Mouse (Mus musculus): ENCODE measurements at regions not wholly inside any gene's neighbourhood (a gene's known extent, or its start where the extent isn't known, plus 50 kb on each side); places are given as distances from the start of the nearest gene placed in this dataset.

DNA sequence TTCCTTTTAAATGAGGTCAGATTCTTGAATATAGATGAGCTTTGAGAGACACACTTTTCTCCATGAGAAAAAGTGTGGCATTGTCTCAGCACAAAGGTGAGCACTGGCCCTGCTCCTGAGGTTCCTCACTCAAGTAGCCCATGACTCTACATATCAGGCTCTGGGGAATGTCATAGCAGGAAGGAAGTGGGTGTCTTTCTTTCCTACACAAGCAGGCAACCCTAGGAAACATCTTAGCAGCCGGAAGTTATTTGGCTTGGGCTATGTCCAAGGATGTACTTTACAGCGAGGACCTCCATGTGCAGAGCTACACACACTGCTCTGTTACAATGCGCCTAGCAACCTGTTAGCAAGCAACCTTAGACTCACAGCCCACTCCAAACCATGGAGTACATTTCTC, 356.9 kb downstream of the Med10 start:
- Histone ChIP-seq H3K9me3 (replicated peaks; ENCODE audit: control insufficient read depth, insufficient read depth, low read length, poor library complexity, severe bottlenecking) (no peaks in the 10 kb centered on the region; the same call in 1 of the 2 replicates), H3K27me3 (ENCODE audit: control insufficient read depth, insufficient read depth, low read length, poor library complexity, severe bottlenecking) (no peaks in the 10 kb centered on the region), H3K4me1 (ENCODE audit: control insufficient read depth, insufficient read depth, low read length) (no peaks in the 10 kb centered on the region), H3K27ac (ENCODE audit: insufficient read depth, low read length) (no peak overlapping the region), H3K4me3 (ENCODE audit: low read depth, low read length) (no peak overlapping the region), H3K36me3 (ENCODE audit: control insufficient read depth, insufficient read depth, low read length, poor library complexity, severe bottlenecking) (no peaks in the 10 kb centered on the region), H3K9ac (ENCODE audit: low read depth, poor library complexity, severe bottlenecking) (no peak overlapping the region)
- TF ChIP-seq CTCF (IDR thresholded peaks at IDR 0.05; ENCODE audit: low read depth, low read length) (no peak), EP300 (IDR thresholded peaks at IDR 0.05; ENCODE audit: insufficient read depth, low read depth, low read length) (no peak), POLR2A (IDR thresholded peaks at IDR 0.05; ENCODE audit: insufficient read depth, low read length) (no peak)

DNA sequence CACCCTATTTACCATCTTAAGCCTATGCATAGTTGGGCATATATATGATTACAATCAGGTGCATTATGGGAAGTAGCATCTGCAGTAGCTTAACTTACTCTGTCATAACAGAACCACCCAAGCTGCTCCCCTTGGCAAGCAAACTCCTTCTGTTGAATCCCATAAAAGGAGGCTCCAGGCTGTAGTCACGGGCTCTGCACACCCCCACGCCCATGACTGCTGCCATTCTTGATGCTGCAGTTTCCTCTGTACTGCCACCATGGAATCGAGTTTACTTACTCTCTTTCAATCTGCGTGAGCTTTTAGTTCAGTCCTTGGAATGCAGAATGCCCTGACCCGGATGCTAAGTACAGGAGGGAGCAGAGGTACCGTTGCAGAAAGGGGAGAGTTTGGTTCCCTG, 357.4 kb downstream of the Med10 start:
- TF ChIP-seq CTCF (IDR thresholded peaks at IDR 0.05; ENCODE audit: low read depth, low read length) = no peak
- no peak for TF ChIP-seq EP300 (IDR thresholded peaks at IDR 0.05; ENCODE audit: insufficient read depth, low read depth, low read length)
- no peak for TF ChIP-seq POLR2A (IDR thresholded peaks at IDR 0.05; ENCODE audit: insufficient read depth, low read length)
- H3K9me3 ChIP-seq (replicated peaks; ENCODE audit: control insufficient read depth, insufficient read depth, low read length, poor library complexity, severe bottlenecking) = no peaks in the 10 kb centered on the region; the same call in 1 of the 2 replicates
- no peaks in the 10 kb centered on the region for H3K4me1 ChIP-seq (ENCODE audit: control insufficient read depth, insufficient read depth, low read length)
- H3K27me3 ChIP-seq (ENCODE audit: control insufficient read depth, insufficient read depth, low read length, poor library complexity, severe bottlenecking) = no peaks in the 10 kb centered on the region
- no peak overlapping the region for H3K27ac ChIP-seq (ENCODE audit: insufficient read depth, low read length)
- H3K9ac ChIP-seq (ENCODE audit: low read depth, poor library complexity, severe bottlenecking) = no peak overlapping the region
- no peaks in the 10 kb centered on the region for H3K36me3 ChIP-seq (ENCODE audit: control insufficient read depth, insufficient read depth, low read length, poor library complexity, severe bottlenecking)
- no peak overlapping the region for H3K4me3 ChIP-seq (ENCODE audit: low read depth, low read length)

DNA sequence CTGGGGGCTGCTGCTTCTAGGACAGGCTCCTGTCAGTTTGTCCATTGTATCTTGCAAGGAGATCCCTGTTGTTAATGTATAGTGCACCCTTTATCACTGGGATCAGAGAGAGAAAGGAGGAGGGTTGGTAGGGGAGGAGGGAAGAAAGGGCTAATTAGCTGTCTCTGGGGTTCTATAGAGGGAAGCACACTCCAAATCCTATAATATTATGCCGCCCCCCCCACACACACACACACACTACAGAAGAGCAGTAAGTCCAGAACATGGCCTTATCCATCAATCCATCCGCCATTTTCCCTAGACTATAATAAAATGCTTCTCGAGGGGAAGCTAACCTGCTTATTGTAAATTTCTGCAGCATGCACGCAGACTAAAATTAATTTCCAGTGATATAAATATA, 359.9 kb downstream of the Med10 start:
- H3K9ac ChIP-seq (ENCODE audit: low read depth, poor library complexity, severe bottlenecking) = no peak overlapping the region
- H3K4me3 ChIP-seq (ENCODE audit: low read depth, low read length) = no peak overlapping the region
- no peaks in the 10 kb centered on the region; the same call in 1 of the 2 replicates for H3K9me3 ChIP-seq (replicated peaks; ENCODE audit: control insufficient read depth, insufficient read depth, low read length, poor library complexity, severe bottlenecking)
- TF ChIP-seq POLR2A (IDR thresholded peaks at IDR 0.05; ENCODE audit: insufficient read depth, low read length) (no peak), EP300 (IDR thresholded peaks at IDR 0.05; ENCODE audit: insufficient read depth, low read depth, low read length) (no peak), CTCF (IDR thresholded peaks at IDR 0.05; ENCODE audit: low read depth, low read length) (no peak)
- H3K27ac ChIP-seq (ENCODE audit: insufficient read depth, low read length) = no peak overlapping the region
- H3K4me1 ChIP-seq (ENCODE audit: control insufficient read depth, insufficient read depth, low read length) = no peaks in the 10 kb centered on the region
- H3K27me3 ChIP-seq (ENCODE audit: control insufficient read depth, insufficient read depth, low read length, poor library complexity, severe bottlenecking) = no peaks in the 10 kb centered on the region
- H3K36me3 ChIP-seq (ENCODE audit: control insufficient read depth, insufficient read depth, low read length, poor library complexity, severe bottlenecking) = no peaks in the 10 kb centered on the region

DNA sequence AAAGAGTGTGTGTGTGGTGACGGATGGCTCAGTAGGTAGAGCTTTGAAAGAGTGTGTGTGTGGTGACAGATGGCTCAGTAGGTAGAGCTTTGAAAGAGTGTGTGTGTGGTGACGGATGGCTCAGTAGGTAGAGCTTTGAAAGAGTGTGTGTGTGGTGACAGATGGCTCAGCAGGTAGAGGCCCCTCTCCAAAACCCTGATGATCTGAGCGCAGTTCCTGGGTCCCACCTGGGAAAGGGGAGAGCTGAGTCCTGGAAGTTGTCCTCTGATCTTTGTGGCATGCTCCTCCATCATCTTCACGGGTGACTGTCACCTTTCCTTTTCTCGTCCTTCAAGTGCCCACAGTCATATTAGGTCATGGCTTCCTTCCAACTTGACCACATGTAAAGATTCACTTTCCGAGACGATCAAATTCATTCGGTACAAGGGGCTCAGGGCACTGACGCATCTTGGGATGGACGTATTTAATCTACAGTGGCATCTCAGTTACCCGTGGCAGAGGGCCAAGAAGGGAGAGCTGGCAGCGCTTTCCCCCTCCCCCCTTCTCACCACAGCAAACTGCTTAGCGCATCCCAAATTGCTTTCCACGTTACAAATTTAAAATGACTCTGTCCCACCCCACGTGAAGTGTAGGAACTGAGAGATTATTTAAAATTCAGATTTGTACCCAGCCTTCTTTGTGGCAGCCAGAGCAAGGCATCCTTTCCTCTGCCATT, 363.5 kb downstream of the Med10 start:
- H3K9ac ChIP-seq (ENCODE audit: low read depth, poor library complexity, severe bottlenecking) = no peak overlapping the region
- no peaks in the 10 kb centered on the region for H3K27me3 ChIP-seq (ENCODE audit: control insufficient read depth, insufficient read depth, low read length, poor library complexity, severe bottlenecking)
- H3K27ac ChIP-seq (ENCODE audit: insufficient read depth, low read length) = no peak overlapping the region
- no peak for TF ChIP-seq EP300 (IDR thresholded peaks at IDR 0.05; ENCODE audit: insufficient read depth, low read depth, low read length)
- no peaks in the 10 kb centered on the region for H3K36me3 ChIP-seq (ENCODE audit: control insufficient read depth, insufficient read depth, low read length, poor library complexity, severe bottlenecking)
- H3K9me3 ChIP-seq (replicated peaks; ENCODE audit: control insufficient read depth, insufficient read depth, low read length, poor library complexity, severe bottlenecking) = no peaks in the 10 kb centered on the region; the same call in 1 of the 2 replicates
- H3K4me3 ChIP-seq (ENCODE audit: low read depth, low read length) = no peak overlapping the region
- H3K4me1 ChIP-seq (ENCODE audit: control insufficient read depth, insufficient read depth, low read length) = no peaks in the 10 kb centered on the region

DNA sequence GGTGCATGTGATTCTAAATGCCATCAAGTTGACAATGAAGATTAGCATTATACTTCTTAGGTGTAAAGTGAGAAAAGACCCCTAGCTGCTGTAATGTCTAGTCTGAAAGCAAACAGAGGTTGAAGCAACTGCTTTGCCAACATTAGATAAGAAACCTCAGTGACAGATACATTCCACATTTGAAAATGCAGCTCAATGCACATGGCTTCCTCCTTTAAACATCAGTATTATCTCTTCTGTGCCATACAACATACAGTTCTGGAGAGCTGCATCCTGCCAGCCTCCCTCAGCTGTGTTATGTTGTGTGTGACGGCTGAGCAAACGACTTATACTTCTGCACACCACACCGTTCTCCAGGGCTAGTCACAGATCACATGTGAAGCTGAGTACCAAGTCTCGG, 365.6 kb downstream of the Med10 start:
- TF ChIP-seq CTCF (IDR thresholded peaks at IDR 0.05; ENCODE audit: low read depth, low read length) (no peak), POLR2A (IDR thresholded peaks at IDR 0.05; ENCODE audit: insufficient read depth, low read length) (no peak), EP300 (IDR thresholded peaks at IDR 0.05; ENCODE audit: insufficient read depth, low read depth, low read length) (no peak)
- H3K9ac ChIP-seq (ENCODE audit: low read depth, poor library complexity, severe bottlenecking) = no peak overlapping the region
- no peaks in the 10 kb centered on the region for H3K36me3 ChIP-seq (ENCODE audit: control insufficient read depth, insufficient read depth, low read length, poor library complexity, severe bottlenecking)
- no peaks in the 10 kb centered on the region for H3K4me1 ChIP-seq (ENCODE audit: control insufficient read depth, insufficient read depth, low read length)
- no peak overlapping the region for H3K27ac ChIP-seq (ENCODE audit: insufficient read depth, low read length)
- H3K4me3 ChIP-seq (ENCODE audit: low read depth, low read length) = no peak overlapping the region
- no peaks in the 10 kb centered on the region for H3K27me3 ChIP-seq (ENCODE audit: control insufficient read depth, insufficient read depth, low read length, poor library complexity, severe bottlenecking)
- no peaks in the 10 kb centered on the region; the same call in 1 of the 2 replicates for H3K9me3 ChIP-seq (replicated peaks; ENCODE audit: control insufficient read depth, insufficient read depth, low read length, poor library complexity, severe bottlenecking)

DNA sequence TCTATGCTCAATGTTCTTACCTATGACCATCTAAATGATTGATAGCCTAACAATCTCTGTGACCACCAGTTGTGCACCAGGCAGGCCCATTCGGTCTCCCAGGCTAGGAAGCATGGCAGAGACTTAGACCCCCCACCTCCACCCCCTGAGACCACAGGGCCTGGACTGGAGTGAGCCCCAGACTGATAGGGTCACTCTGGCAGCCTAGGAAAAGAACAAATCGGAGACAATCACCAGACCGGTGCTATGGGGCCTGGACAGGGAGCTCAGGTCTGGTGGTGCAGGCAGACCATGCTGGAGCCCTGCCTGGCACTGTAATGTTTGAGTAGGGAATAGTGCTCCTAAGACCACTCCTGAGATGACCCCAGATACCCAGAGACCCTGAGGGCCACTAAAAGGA, 366.7 kb downstream of the Med10 start:
- Histone ChIP-seq H3K36me3 (ENCODE audit: control insufficient read depth, insufficient read depth, low read length, poor library complexity, severe bottlenecking) (no peaks in the 10 kb centered on the region), H3K4me3 (ENCODE audit: low read depth, low read length) (no peak overlapping the region), H3K27me3 (ENCODE audit: control insufficient read depth, insufficient read depth, low read length, poor library complexity, severe bottlenecking) (no peaks in the 10 kb centered on the region), H3K9ac (ENCODE audit: low read depth, poor library complexity, severe bottlenecking) (no peak overlapping the region), H3K4me1 (ENCODE audit: control insufficient read depth, insufficient read depth, low read length) (no peaks in the 10 kb centered on the region), H3K9me3 (replicated peaks; ENCODE audit: control insufficient read depth, insufficient read depth, low read length, poor library complexity, severe bottlenecking) (no peaks in the 10 kb centered on the region), H3K27ac (ENCODE audit: insufficient read depth, low read length) (no peak overlapping the region)
- no peak for TF ChIP-seq CTCF (IDR thresholded peaks at IDR 0.05; ENCODE audit: low read depth, low read length)
- no peak for TF ChIP-seq EP300 (IDR thresholded peaks at IDR 0.05; ENCODE audit: insufficient read depth, low read depth, low read length)
- TF ChIP-seq POLR2A (IDR thresholded peaks at IDR 0.05; ENCODE audit: insufficient read depth, low read length) = no peak

Measured in ES-Bruce4 (cell line).